Mouse (Mus musculus): ENCODE measurements around the gene Il2ra. TPM values are rescaled to one million over a fixed set of nuclear protein-coding genes. Genes with fewer than 3 reads are reported as not detected.
"Not testable (repeated sequence)": the region's sequence is repeated elsewhere in the genome, so short reads cannot be mapped to it uniquely, and the experiment has no call there.

Il2ra gene
- 0.06 TPM in 1 of 2 replicates, not detected in the other for polyA plus RNA-seq (2014; fragmentation: Nextera tagmentation; extraction: Ambion mirVana)

DNA sequence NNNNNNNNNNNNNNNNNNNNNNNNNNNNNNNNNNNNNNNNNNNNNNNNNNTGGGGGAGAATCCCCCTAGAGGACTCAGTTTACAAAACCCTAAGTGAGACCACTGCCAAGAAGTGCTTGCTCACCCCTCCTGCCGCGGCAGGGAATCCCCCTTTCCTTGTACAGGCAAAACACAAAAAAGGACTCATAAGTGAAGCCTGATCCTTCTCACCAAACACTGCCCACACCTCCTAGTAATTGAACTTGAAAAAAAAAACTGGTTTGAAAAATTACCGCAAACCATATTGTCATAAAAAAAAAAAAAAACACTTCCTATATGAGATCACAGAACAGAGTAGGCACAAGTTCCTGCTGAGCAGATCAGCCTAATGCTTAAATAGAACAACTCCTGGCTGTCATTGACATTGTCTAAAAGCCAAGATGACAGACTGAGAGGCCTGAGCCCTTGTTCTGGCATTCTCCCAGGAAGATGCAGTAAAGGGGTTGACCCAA, at the start of gene Il2ra:
Il2ra (plus strand) TSS at position 357 of the 491 bp plus-strand sequence.
- Histone ChIP-seq H3K36me3 (ENCODE audit: control insufficient read depth, insufficient read depth, low read length) (no peaks in the 10 kb centered on the region), H3K27me3 (ENCODE audit: control insufficient read depth, insufficient read depth, low read length) (no peaks in the 10 kb centered on the region), H3K27ac (replicated peaks; ENCODE audit: low read depth, low read length) (no peak within 1 kb of the TSS), H3K4me3 (ENCODE audit: low read depth, low read length) (no peak within 1 kb of the TSS), H3K4me1 (ENCODE audit: control insufficient read depth, insufficient read depth, low read length) (no peaks in the 10 kb centered on the region), H3K9me3 (ENCODE audit: control insufficient read depth, low read length) (no peaks in the 10 kb centered on the region), H3K9ac (ENCODE audit: low read length) (no peak within 1 kb of the TSS), H3K4me2 (ENCODE audit: low read depth, severe bottlenecking) (no peak within 1 kb of the TSS)
- ATAC-seq (ENCODE audit: insufficient number of reproducible peaks, low FRiP score, low TSS enrichment, low read depth) (no peak), DNase-seq (ENCODE audit: low spot score) (no peak)
- 90% methylated on average over 3 of the region's 3 CpGs for WGBS

DNA sequence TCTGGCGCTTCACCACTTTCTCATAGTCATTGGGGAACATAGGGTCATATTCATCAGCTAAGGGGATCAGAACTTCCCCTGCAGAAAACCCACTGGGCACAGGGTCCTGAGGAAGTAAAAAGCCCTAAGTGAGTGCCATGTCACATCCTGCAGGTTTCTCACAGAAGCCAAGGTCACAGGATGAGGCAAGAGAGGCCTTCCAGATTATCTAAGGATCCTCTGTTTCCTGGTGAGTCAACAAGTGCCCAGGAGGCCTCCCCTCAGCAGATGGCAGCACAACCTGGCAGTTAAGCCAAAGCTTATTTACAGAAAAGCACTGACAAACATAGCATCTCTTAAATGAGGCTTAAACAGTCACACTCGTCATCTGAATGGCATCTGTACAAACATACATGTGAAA, 45.9 kb upstream of the Il2ra start:
- H3K27ac ChIP-seq (replicated peaks; ENCODE audit: low read depth, low read length) = no peak overlapping the region
- no peaks in the 10 kb centered on the region for H3K4me1 ChIP-seq (ENCODE audit: control insufficient read depth, insufficient read depth, low read length)
- WGBS = 89% methylated on average over 2 of the region's 2 CpGs
- H3K9ac ChIP-seq (ENCODE audit: low read length) = no peak overlapping the region
- no peak for ATAC-seq (ENCODE audit: insufficient number of reproducible peaks, low FRiP score, low TSS enrichment, low read depth)
- no peak for DNase-seq (ENCODE audit: low spot score)
- H3K4me2 ChIP-seq (ENCODE audit: low read depth, severe bottlenecking) = no peak overlapping the region
- no peaks in the 10 kb centered on the region for H3K9me3 ChIP-seq (ENCODE audit: control insufficient read depth, low read length)
- peaks cover 21% of the 10 kb centered on the region; the same call in 1 of the 2 replicates for H3K36me3 ChIP-seq (ENCODE audit: control insufficient read depth, insufficient read depth, low read length)
- no peaks in the 10 kb centered on the region for H3K27me3 ChIP-seq (ENCODE audit: control insufficient read depth, insufficient read depth, low read length)
- no peak overlapping the region for H3K4me3 ChIP-seq (ENCODE audit: low read depth, low read length)

DNA sequence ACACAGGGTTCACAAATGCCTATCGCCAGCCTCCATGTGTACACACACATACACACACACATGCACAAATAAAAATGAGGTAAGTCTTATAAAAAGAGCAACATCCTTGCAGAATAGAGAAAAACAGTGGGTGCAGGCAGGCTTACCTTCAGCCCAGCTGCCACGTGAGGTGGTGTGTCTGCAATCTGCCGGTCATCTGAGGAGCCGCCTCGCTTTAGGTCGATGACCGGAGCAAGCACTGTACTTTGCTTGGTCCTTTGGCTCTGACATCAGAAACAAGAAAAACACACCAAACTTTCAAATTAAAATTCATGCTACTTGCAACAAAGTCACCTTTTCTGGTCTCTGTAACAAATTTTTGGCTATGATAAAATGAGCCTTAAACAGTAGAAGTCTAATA, 44.7 kb upstream of the Il2ra start:
- Histone ChIP-seq H3K27me3 (ENCODE audit: control insufficient read depth, insufficient read depth, low read length) (no peaks in the 10 kb centered on the region), H3K36me3 (ENCODE audit: control insufficient read depth, insufficient read depth, low read length) (peaks cover 17% of the 10 kb centered on the region; the same call in 1 of the 2 replicates), H3K9ac (ENCODE audit: low read length) (no peak overlapping the region), H3K4me1 (ENCODE audit: control insufficient read depth, insufficient read depth, low read length) (0 out of 2 replicates have a peak, but pooled peaks cover 3% of the 10 kb centered on the region), H3K9me3 (ENCODE audit: control insufficient read depth, low read length) (no peaks in the 10 kb centered on the region), H3K4me3 (ENCODE audit: low read depth, low read length) (no peak overlapping the region), H3K27ac (replicated peaks; ENCODE audit: low read depth, low read length) (no peak overlapping the region), H3K4me2 (ENCODE audit: low read depth, severe bottlenecking) (no peak overlapping the region)
- WGBS = 95% methylated on average over 7 of the region's 7 CpGs
- DNase-seq (ENCODE audit: low spot score) (no peak), ATAC-seq (ENCODE audit: insufficient number of reproducible peaks, low FRiP score, low TSS enrichment, low read depth) (no peak)

DNA sequence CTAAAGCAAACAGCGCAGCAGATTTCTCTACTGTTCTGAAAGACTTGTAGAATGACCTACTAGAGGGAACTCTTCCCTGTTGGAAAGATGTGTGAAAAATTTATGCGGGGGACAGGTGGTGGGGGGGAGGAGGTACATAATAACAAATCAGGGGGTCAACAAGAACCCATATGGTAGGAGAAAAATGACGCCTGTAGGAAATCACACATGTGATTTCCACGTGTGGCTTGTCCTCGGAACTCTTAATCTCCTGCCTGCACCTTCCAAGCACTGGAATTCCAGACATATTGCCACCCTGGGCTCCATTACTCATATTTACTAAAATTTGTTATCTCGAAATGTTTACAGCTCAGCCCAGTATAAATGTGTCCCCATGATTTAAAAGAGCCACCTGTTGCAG, 40.8 kb upstream of the Il2ra start:
- no peaks in the 10 kb centered on the region for H3K27me3 ChIP-seq (ENCODE audit: control insufficient read depth, insufficient read depth, low read length)
- DNase-seq (ENCODE audit: low spot score) (no peak), ATAC-seq (ENCODE audit: insufficient number of reproducible peaks, low FRiP score, low TSS enrichment, low read depth) (no peak)
- H3K9ac ChIP-seq (ENCODE audit: low read length) = peak overlapping the region; percentile 97; the same call in 1 of the 2 replicates
- H3K27ac ChIP-seq (replicated peaks; ENCODE audit: low read depth, low read length) = no peak overlapping the region
- H3K4me2 ChIP-seq (ENCODE audit: low read depth, severe bottlenecking) = peak overlapping the region; percentile 70
- 0 out of 2 replicates have a peak, but pooled peaks cover 3% of the 10 kb centered on the region for H3K4me1 ChIP-seq (ENCODE audit: control insufficient read depth, insufficient read depth, low read length)
- 79% methylated on average over 6 of the region's 6 CpGs for WGBS
- H3K9me3 ChIP-seq (ENCODE audit: control insufficient read depth, low read length) = no peaks in the 10 kb centered on the region
- peaks cover 6% of the 10 kb centered on the region; the same call in 1 of the 2 replicates for H3K36me3 ChIP-seq (ENCODE audit: control insufficient read depth, insufficient read depth, low read length)
- peak overlapping the region; percentile 96 for H3K4me3 ChIP-seq (ENCODE audit: low read depth, low read length)

DNA sequence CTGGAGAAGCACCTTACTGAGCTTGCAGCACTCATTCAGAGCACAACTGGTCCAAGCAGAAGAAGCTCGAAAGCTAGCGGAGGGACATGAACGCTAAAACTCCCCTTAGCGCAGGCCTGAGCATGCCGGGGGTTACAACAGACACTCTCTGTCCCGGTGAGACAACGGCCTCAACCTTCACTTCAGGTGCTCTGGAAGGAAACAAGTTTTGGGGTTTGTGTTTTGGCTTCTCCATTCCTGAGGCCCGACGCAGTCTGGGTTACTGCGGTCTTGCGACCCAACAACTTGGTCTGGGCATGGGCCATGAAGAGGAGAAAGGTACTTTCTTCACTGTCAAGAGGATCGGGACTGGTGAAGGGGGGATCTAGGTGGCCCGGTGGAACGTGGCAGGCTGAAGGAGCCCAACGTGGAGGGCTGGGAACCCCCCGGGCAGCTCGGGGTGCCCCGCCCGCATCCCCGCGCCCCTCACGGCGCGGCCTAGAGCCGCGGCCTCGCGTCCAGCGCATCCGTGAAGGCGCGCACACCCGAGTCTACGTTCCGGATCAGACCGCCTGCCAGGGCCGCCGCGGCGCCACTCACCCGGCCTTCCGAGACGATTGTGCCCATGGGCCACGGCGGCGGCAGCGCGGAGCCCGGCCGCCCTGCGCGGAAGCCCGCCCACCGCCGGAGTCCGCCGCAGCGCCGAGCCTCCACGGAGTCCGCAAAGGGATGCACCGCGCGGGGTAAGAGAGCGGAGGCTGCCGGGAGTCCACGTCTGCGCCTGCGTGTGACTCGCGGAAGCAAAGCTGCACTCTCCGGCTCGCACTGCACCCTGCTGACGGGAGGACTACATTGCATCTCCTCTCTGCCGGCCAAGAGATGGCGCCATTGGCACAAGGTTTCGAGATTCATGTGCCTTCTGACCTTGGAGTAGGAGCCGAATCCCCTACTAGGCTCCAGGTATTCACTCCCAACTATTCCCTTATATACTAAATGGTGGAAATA, 39.8 kb upstream of the Il2ra start:
- WGBS = under 1% methylated on average over 78 of the region's 78 CpGs
- peak overlapping the region; percentile 96 for H3K4me3 ChIP-seq (ENCODE audit: low read depth, low read length)
- H3K4me2 ChIP-seq (ENCODE audit: low read depth, severe bottlenecking) = peak overlapping the region; percentile 70
- peak overlapping the region; percentile 97 for H3K9ac ChIP-seq (ENCODE audit: low read length)
- H3K9me3 ChIP-seq (ENCODE audit: control insufficient read depth, low read length) = no peaks in the 10 kb centered on the region
- peaks cover 2% of the 10 kb centered on the region; the same call in 1 of the 2 replicates for H3K36me3 ChIP-seq (ENCODE audit: control insufficient read depth, insufficient read depth, low read length)
- H3K27ac ChIP-seq (replicated peaks; ENCODE audit: low read depth, low read length) = 0 out of 2 replicates have a peak overlapping the region, but pooled peaks have one; percentile 9
- DNase-seq (ENCODE audit: low spot score) (peak; percentile 97), ATAC-seq (ENCODE audit: insufficient number of reproducible peaks, low FRiP score, low TSS enrichment, low read depth) (peak; percentile 98)
- H3K27me3 ChIP-seq (ENCODE audit: control insufficient read depth, insufficient read depth, low read length) = no peaks in the 10 kb centered on the region
- 0 out of 2 replicates have a peak, but pooled peaks cover 3% of the 10 kb centered on the region for H3K4me1 ChIP-seq (ENCODE audit: control insufficient read depth, insufficient read depth, low read length)

DNA sequence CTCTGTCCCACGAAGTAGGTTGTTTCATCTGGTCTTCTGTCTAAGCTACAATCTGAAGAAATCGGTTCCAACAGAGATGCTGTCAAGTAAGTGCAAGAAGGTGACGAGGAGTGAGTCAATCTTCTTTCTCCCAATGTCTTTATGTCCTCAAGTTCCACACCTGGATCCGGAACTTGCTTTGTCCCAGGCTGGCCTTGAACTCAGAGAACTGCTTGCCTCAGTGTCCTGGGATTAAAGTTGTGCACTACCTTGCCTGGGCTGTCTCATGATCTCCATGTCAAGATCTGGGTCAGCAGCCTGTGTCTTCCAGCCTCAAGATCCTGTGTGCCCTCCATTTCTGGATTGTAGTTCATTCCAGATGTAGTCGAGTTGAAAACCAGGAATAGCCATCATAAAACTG, 38.6 kb upstream of the Il2ra start, which contains the start of gene Rbm17:
Rbm17 (minus strand) TSS at position 101 of the 400 bp plus-strand sequence.
- ATAC-seq (ENCODE audit: insufficient number of reproducible peaks, low FRiP score, low TSS enrichment, low read depth) = no peak
- 87% methylated on average over 5 of the region's 5 CpGs for WGBS

DNA sequence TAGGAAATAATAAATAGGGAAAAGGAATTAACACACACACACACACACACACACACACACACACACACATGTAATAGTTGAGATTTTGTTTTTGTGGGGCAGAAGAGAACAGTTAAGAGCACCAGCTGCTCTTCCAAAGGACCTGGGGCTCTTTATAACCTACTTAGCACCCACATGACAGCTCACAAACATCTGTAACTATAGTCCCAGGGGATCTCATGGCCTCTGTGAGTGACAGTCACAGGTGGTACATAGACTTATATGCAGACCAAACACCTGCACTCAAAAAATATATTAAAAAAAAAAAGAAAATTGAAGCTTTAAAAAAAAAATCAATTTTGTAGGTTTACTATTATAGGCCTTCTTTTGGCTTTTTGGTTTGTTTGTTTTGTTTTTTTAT, 37.7 kb upstream of the Il2ra start:
- no peaks in the 10 kb centered on the region for H3K27me3 ChIP-seq (ENCODE audit: control insufficient read depth, insufficient read depth, low read length)
- no peak overlapping the region for H3K9ac ChIP-seq (ENCODE audit: low read length)
- ATAC-seq (ENCODE audit: insufficient number of reproducible peaks, low FRiP score, low TSS enrichment, low read depth) = no peak

More for the DNA sequence above, 38.6 kb upstream of the Il2ra start, which contains the start of gene Rbm17:
- Histone ChIP-seq H3K27me3 (ENCODE audit: control insufficient read depth, insufficient read depth, low read length) (no peaks in the 10 kb centered on the region), H3K36me3 (ENCODE audit: control insufficient read depth, insufficient read depth, low read length) (peaks cover 2% of the 10 kb centered on the region; the same call in 1 of the 2 replicates), H3K4me1 (ENCODE audit: control insufficient read depth, insufficient read depth, low read length) (0 out of 2 replicates have a peak, but pooled peaks cover 3% of the 10 kb centered on the region), H3K4me2 (ENCODE audit: low read depth, severe bottlenecking) (no peak within 1 kb of the TSS; the same call in 1 of the 2 replicates), H3K9ac (ENCODE audit: low read length) (peak within 1 kb of the TSS; percentile 97), H3K4me3 (ENCODE audit: low read depth, low read length) (peak within 1 kb of the TSS; percentile 96), H3K9me3 (ENCODE audit: control insufficient read depth, low read length) (no peaks in the 10 kb centered on the region), H3K27ac (replicated peaks; ENCODE audit: low read depth, low read length) (0 out of 2 replicates have a peak within 1 kb of the TSS, but pooled peaks have one; percentile 9)
- no peak for DNase-seq (ENCODE audit: low spot score)

DNA sequence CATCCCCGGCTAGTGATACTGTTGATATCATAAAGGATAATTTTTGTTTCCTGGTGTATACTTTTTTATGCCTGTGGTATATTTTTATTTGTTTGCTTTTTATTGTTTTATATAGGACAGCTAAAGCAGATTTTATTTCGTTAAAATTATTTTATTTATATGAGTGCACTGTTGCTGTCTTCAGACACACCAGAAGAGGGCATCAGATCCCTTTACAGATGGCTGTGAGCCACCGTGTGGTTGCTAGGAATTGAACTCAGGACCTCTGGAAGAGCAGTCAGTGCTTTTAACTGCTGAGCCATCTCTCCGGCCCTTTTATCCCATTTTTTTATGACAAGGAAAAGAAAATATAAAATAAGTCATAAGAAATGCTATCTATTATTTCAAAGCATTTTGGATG, 35.9 kb upstream of the Il2ra start:
- not testable (repeated sequence) for H3K4me3 ChIP-seq (ENCODE audit: low read depth, low read length); H3K36me3 ChIP-seq (ENCODE audit: control insufficient read depth, insufficient read depth, low read length); ATAC-seq (ENCODE audit: insufficient number of reproducible peaks, low FRiP score, low TSS enrichment, low read depth); H3K9me3 ChIP-seq (ENCODE audit: control insufficient read depth, low read length); DNase-seq (ENCODE audit: low spot score); H3K4me2 ChIP-seq (ENCODE audit: low read depth, severe bottlenecking); H3K27me3 ChIP-seq (ENCODE audit: control insufficient read depth, insufficient read depth, low read length); H3K4me1 ChIP-seq (ENCODE audit: control insufficient read depth, insufficient read depth, low read length); H3K9ac ChIP-seq (ENCODE audit: low read length); H3K27ac ChIP-seq (replicated peaks; ENCODE audit: low read depth, low read length)
- 78% methylated on average over 4 of the region's 4 CpGs for WGBS

More for the DNA sequence above, 37.7 kb upstream of the Il2ra start:
- Histone ChIP-seq H3K4me2 (ENCODE audit: low read depth, severe bottlenecking) (no peak overlapping the region), H3K36me3 (ENCODE audit: control insufficient read depth, insufficient read depth, low read length) (peaks cover 2% of the 10 kb centered on the region; the same call in 1 of the 2 replicates), H3K27ac (replicated peaks; ENCODE audit: low read depth, low read length) (no peak overlapping the region), H3K9me3 (ENCODE audit: control insufficient read depth, low read length) (no peaks in the 10 kb centered on the region), H3K4me3 (ENCODE audit: low read depth, low read length) (no peak overlapping the region), H3K4me1 (ENCODE audit: control insufficient read depth, insufficient read depth, low read length) (0 out of 2 replicates have a peak, but pooled peaks cover 3% of the 10 kb centered on the region)
- DNase-seq (ENCODE audit: low spot score) = no peak

Data from limb, embryonic 11.5 days (tissue).